Comparison of ENCODE assay signal across 18 mouse cellular contexts in genomic region chr7:89155741-89156140, GRCm38 (mm10).
DNase-seq lines count a peak whose midpoint lies in the region; ATAC-seq and TF ChIP-seq lines count a peak whose summit lies in the region.
"Had no signal": no experiment of that assay in that cellular context is flagged by ENCODE, and none has a peak within 500 bp of the region (broad histone marks: within the 10 kb centered on the region; RNA-seq: fewer than 3 reads in every experiment).

No protein-coding gene starts in this region.

- no peaks in the 10 kb centered on the region for H3K79me2 ChIP-seq in heart, adult 2 months (replicated peaks; ENCODE audit: control insufficient read depth, insufficient read depth, low read length)

- H3K27ac ChIP-seq in heart, embryonic 14.5 days (replicated peaks in 1 of 2; ENCODE audit: control insufficient read depth in 1 of 2, insufficient read depth in 1 of 2, low read depth in 2 of 2, low read length in 2 of 2), result peak overlapping the region; percentile 9 to 25; a peak in 1 of 4 replicates
- no peak overlapping the region for H3K27ac ChIP-seq in heart, adult 2 months
- no peak overlapping the region for H3K27ac ChIP-seq in lung, postnatal 0 days (ENCODE audit: low read length)
- peak overlapping the region; percentile 96 for H3K27ac ChIP-seq in embryonic fibroblast, embryonic 13.5 days (ENCODE audit: insufficient read depth, low read length)
- no peak overlapping the region for H3K27ac ChIP-seq in limb, embryonic 15.5 days
- H3K27ac ChIP-seq: intestine, embryonic 15.5 days; limb, embryonic 12.5 days; midbrain, embryonic 13.5 days had no signal

- H3K27me3 ChIP-seq in heart, embryonic 14.5 days (ENCODE audit: control insufficient read depth, insufficient read depth, low read length), result no peaks in the 10 kb centered on the region
- H3K27me3 ChIP-seq in heart, adult 2 months (ENCODE audit: control insufficient read depth, insufficient read depth, low read length), result no peaks in the 10 kb centered on the region
- H3K27me3 ChIP-seq in lung, postnatal 0 days (replicated peaks; ENCODE audit: insufficient read depth, low read length), result no peaks in the 10 kb centered on the region
- H3K27me3 ChIP-seq in limb, embryonic 15.5 days, result no peaks in the 10 kb centered on the region
- H3K27me3 ChIP-seq: embryonic facial prominence, embryonic 12.5 days; intestine, embryonic 15.5 days; limb, embryonic 12.5 days; midbrain, embryonic 13.5 days had no signal

- no peak for TF ChIP-seq EP300 in heart, adult 2 months (IDR thresholded peaks at IDR 0.05; ENCODE audit: insufficient read depth, low read depth, low read length)
- TF ChIP-seq EP300 in lung, postnatal 0 days (IDR thresholded peaks at IDR 0.05), result no peak

- no peak overlapping the region for H3K9ac ChIP-seq in heart, embryonic 14.5 days (ENCODE audit: low read length)
- no peak overlapping the region for H3K9ac ChIP-seq in heart, adult 2 months (ENCODE audit: low read depth, low read length)
- H3K9ac ChIP-seq in lung, postnatal 0 days (replicated peaks; ENCODE audit: low read depth), result no peak overlapping the region
- H3K9ac ChIP-seq in limb, embryonic 15.5 days, result no peak overlapping the region
- H3K9ac ChIP-seq: embryonic facial prominence, embryonic 12.5 days; intestine, embryonic 15.5 days; limb, embryonic 12.5 days; midbrain, embryonic 13.5 days had no signal

- H3K9me3 ChIP-seq in heart, embryonic 14.5 days (ENCODE audit: control insufficient read depth, low read length), result no peaks in the 10 kb centered on the region
- H3K9me3 ChIP-seq in lung, postnatal 0 days (ENCODE audit: low read length), result no peaks in the 10 kb centered on the region
- no peaks in the 10 kb centered on the region for H3K9me3 ChIP-seq in limb, embryonic 15.5 days
- H3K9me3 ChIP-seq: embryonic facial prominence, embryonic 12.5 days; G1E; intestine, embryonic 15.5 days; limb, embryonic 12.5 days; midbrain, embryonic 13.5 days had no signal

- H3K4me2 ChIP-seq in heart, embryonic 14.5 days (ENCODE audit: low read length), result no peak overlapping the region
- H3K4me2 ChIP-seq in lung, postnatal 0 days (replicated peaks; ENCODE audit: low read depth, low read length), result no peak overlapping the region
- no peak overlapping the region for H3K4me2 ChIP-seq in limb, embryonic 15.5 days
- H3K4me2 ChIP-seq: embryonic facial prominence, embryonic 12.5 days; intestine, embryonic 15.5 days; limb, embryonic 12.5 days; midbrain, embryonic 13.5 days had no signal

- TF ChIP-seq CTCF in heart, adult 2 months (IDR thresholded peaks at IDR 0.05), result no peak
- TF ChIP-seq CTCF in lung, postnatal 0 days (IDR thresholded peaks at IDR 0.05), result no peak
- TF ChIP-seq CTCF in embryonic fibroblast, embryonic 13.5 days (IDR thresholded peaks at IDR 0.05; ENCODE audit: borderline replicate concordance, insufficient read depth, low read length), result no peak

- peaks cover 7 to 16% of the 10 kb centered on the region in 2 experiments for H3K4me1 ChIP-seq in heart, embryonic 14.5 days (ENCODE audit: control insufficient read depth in 2 of 2, insufficient read depth in 2 of 2, low read length in 2 of 2)
- H3K4me1 ChIP-seq in heart, adult 2 months (ENCODE audit: control insufficient read depth, insufficient read depth, low read length), result no peaks in the 10 kb centered on the region
- no peaks in the 10 kb centered on the region for H3K4me1 ChIP-seq in lung, postnatal 0 days (ENCODE audit: insufficient read depth, low read depth, low read length)
- peaks cover 18% of the 10 kb centered on the region for H3K4me1 ChIP-seq in embryonic fibroblast, embryonic 13.5 days (ENCODE audit: control insufficient read depth, insufficient read depth, low read length)
- peaks cover 6% of the 10 kb centered on the region for H3K4me1 ChIP-seq in limb, embryonic 15.5 days
- H3K4me1 ChIP-seq: intestine, embryonic 15.5 days; midbrain, embryonic 13.5 days had no signal

- no peak for TF ChIP-seq POLR2A in heart, adult 2 months (IDR thresholded peaks at IDR 0.05; ENCODE audit: insufficient read depth, low read depth, low read length)
- no peak for TF ChIP-seq POLR2A in embryonic fibroblast, embryonic 13.5 days (IDR thresholded peaks at IDR 0.05; ENCODE audit: low read depth, low read length)

- no peak for ATAC-seq in heart, embryonic 14.5 days (ENCODE audit: insufficient number of reproducible peaks, insufficient read depth, low FRiP score, low read depth)
- no peak for ATAC-seq in lung, postnatal 0 days
- 0 out of 2 replicates have a peak, but pooled peaks have one; percentile 58 for ATAC-seq in limb, embryonic 15.5 days (ENCODE audit: insufficient number of reproducible peaks, low FRiP score, low TSS enrichment, low read depth)
- no peak for ATAC-seq in cerebellum, adult (ENCODE audit: insufficient number of reproducible peaks, low FRiP score, low TSS enrichment)
- ATAC-seq: CD4-positive, CD25-positive, alpha-beta regulatory T cell, adult 4 months; intestine, embryonic 15.5 days; midbrain, embryonic 13.5 days had no signal

- peaks cover 37% of the 10 kb centered on the region for H3K36me3 ChIP-seq in heart, embryonic 14.5 days (ENCODE audit: control insufficient read depth, insufficient read depth, low read length)
- peaks cover 4% of the 10 kb centered on the region for H3K36me3 ChIP-seq in heart, adult 2 months (ENCODE audit: control insufficient read depth, insufficient read depth, low read length)
- no peaks in the 10 kb centered on the region for H3K36me3 ChIP-seq in lung, postnatal 0 days (ENCODE audit: insufficient read depth, low read length)
- peaks cover 14% of the 10 kb centered on the region for H3K36me3 ChIP-seq in limb, embryonic 15.5 days
- H3K36me3 ChIP-seq: intestine, embryonic 15.5 days had no signal

- intact Hi-C loops in heart, adult 2 months (cut with DNase I), result no loop called here

- no peak for DNase-seq in heart, adult 2 months
- DNase-seq in lung, postnatal 10 days, result peak; percentile 24
- DNase-seq in lung, postnatal 0 days (ENCODE audit: low spot score), result no peak
- DNase-seq in right cerebral cortex, adult 18-20 months, result no peak
- DNase-seq: adrenal gland, postnatal 10 days; cerebellum, adult 18-20 months; gastrocnemius, postnatal 14 days; kidney, postnatal 10 days had no signal

- whole genome bisulfite sequencing in heart, embryonic 14.5 days, result 53% methylated on average over 7 of the region's 7 CpGs
- 49% methylated on average over 7 of the region's 7 CpGs for WGBS in heart, adult 2 months
- WGBS in lung, postnatal 0 days, result 61% methylated on average over 7 of the region's 7 CpGs
- 68% methylated on average over 7 of the region's 7 CpGs for WGBS in limb, embryonic 15.5 days

- no peak overlapping the region for H3K4me3 ChIP-seq in heart, embryonic 14.5 days (ENCODE audit: control insufficient read depth in 1 of 2, insufficient read depth in 1 of 2, low read depth in 1 of 2, low read length in 2 of 2)
- no peak overlapping the region for H3K4me3 ChIP-seq in heart, adult 2 months
- no peak overlapping the region for H3K4me3 ChIP-seq in lung, postnatal 0 days (ENCODE audit: low read depth, low read length)
- H3K4me3 ChIP-seq in embryonic fibroblast, embryonic 13.5 days (ENCODE audit: insufficient read depth, low read length), result 0 out of 2 replicates have a peak overlapping the region, but pooled peaks have one; percentile 3
- H3K4me3 ChIP-seq in limb, embryonic 15.5 days, result no peak overlapping the region
- H3K4me3 ChIP-seq: embryonic facial prominence, embryonic 12.5 days; intestine, embryonic 15.5 days; limb, embryonic 12.5 days; midbrain, embryonic 13.5 days had no signal

Comparison
In these comparisons a context has a peak if more than half of its experiments do, and no peak if none do; other contexts are left out.
1. H3K27ac ChIP-seq: peak in heart, embryonic 14.5 days (2 of 2) and embryonic fibroblast, embryonic 13.5 days (single experiment); none in heart, adult 2 months (single experiment), lung, postnatal 0 days (single experiment) and limb, embryonic 15.5 days (single experiment).